Mouse (Mus musculus): ENCODE measurements around the gene Slc4a10.

Gene Slc4a10

DNA sequence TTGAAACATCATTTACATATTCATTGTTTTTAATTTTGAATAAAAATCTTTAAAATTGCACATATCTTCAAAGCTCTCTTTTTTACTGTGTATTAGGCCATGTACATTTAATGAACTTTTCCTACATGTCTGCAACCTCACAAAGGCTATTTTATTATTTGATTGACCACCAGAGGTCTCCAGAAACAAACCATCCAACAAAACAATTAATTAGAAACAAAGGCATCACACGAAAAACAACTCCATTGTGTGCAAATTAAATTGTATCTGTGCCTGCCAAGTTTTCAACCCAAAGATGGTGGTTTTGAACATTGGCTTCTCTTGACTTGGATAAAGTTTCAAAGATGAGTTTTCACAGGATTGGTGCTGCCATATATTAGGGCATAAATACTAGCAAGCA, 300.5 kb downstream of the Slc4a10 start:
- intact Hi-C loops (cut with DNase I) = loop anchor here (5.0 kb wide), 1 partner anchor 111 kb away; no protein-coding TSS in a partner anchor

- intact Hi-C loops (cut with DNase I) = loop anchor here (5.0 kb wide), 1 partner anchor 110 kb away; no protein-coding TSS in a partner anchor
Observed at GRCm38 (mm10) chr2:62347762-62348161, 301.5 kb downstream of the Slc4a10 start.

DNA sequence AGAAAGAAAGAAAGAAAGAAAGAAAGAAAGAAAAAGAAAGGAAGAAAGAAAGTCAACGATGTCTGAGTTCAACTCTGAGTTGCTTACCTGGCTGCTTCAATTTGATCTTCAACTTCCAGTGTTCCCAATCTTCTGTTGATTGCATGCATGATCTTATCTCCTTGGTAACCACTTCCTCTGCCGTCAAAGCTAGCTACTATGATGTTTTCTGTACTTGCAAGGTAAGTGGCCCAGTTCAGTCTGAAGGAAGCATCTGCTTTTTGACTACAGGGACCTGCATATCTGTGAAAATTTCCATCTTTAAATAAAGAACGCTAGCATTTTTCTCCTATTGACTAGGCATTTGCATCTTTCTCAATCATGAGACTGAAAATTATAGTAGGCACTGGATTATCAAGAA, 305.8 kb downstream of the Slc4a10 start:
- intact Hi-C loops (cut with DNase I) = no loop called here

DNA sequence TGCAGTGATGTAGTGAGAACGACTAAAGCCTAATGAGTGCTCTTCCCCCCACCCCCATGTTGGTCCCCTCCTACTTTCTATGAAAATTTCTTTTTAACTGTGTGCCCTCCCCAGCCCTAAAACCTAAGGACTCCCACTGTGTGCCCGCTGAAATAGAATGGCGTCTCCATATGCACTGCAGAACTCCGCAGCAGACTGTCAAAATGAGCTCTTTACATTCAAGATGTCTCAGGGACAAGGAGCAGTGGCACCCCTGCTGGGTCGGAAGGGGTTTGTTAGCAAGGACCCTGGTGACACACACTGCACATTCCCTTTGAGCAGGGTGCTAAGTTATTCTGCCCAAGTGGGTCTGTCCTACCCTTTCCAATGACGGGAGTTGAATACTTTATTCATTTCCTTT, 309.5 kb downstream of the Slc4a10 start:
- intact Hi-C loops (cut with DNase I) = no loop called here

GRCm38 (mm10) chr2:62356606-62357005, 310.3 kb downstream of the Slc4a10 start:
- intact Hi-C loops (cut with DNase I) = no loop called here

GRCm38 (mm10) chr2:62357259-62357658, 311.0 kb downstream of the Slc4a10 start:
- intact Hi-C loops (cut with DNase I) = no loop called here

DNA sequence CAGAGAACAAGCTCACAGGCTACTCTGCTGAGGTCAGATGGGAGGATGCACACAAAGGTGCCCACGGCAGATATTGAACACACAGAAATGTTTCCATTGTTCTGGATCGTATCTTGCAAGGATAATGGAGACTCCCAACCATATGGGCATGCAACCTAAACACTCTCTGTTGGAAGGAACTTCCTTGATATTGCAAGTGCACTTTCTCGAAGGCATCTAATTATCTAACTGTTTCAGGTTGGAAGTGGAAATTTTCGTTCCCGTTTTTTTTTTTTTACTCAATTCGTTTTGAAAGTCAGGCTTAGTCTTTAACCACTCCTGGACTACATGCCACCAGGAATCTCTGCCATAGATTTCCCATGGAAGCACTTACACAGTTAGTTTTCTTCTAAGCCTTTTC, 314.6 kb downstream of the Slc4a10 start:
- intact Hi-C loops (cut with DNase I) = no loop called here

GRCm38 (mm10) chr2:62361514-62361913, 315.3 kb downstream of the Slc4a10 start:
- intact Hi-C loops (cut with DNase I) = no loop called here

GRCm38 (mm10) chr2:62362211-62362610, 315.9 kb downstream of the Slc4a10 start:
- intact Hi-C loops (cut with DNase I) = no loop called here

DNA sequence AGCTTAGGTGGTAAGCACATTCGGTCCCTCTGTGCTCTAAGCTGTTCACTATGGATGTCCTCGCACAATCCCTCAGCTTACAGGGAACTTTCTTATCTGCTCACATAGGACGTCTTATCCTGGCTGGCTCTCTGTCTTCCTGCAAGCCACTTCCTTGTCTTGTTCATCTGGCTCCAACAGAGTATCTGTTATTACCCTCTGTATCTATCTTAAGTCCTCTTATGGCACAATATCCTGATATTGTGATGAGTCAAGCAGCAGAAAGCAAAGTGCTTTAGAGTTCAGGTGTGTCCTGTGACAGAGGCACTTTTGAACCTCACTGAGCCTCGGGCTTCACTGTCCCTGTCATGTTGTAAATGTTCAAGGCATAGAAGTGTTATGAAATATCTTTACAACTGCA, 317.3 kb downstream of the Slc4a10 start:
- intact Hi-C loops (cut with DNase I) = no loop called here

- intact Hi-C loops (cut with DNase I) = no loop called here
Observed at GRCm38 (mm10) chr2:62368349-62369053, 322.2 kb downstream of the Slc4a10 start.

DNA sequence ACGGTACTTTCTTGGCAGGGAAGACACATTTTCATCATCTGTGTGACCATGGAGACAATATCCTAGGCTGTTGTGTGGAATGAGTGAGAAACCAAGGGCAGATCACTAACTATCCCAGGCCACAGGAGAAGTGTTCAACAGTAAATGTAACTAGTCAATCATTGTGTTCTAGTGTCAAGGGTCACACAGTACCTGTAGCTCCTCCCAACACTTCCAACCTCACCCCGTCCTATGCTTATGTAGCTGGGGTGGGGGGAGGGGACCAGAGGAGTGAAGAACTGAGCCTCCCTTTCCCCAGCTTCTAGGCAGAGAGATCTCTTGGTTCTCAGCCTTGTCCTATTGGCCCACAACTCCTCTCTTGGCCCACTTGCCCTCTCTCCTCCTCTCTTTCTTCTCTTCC, 323.8 kb downstream of the Slc4a10 start:
- intact Hi-C loops (cut with DNase I) = no loop called here

DNA sequence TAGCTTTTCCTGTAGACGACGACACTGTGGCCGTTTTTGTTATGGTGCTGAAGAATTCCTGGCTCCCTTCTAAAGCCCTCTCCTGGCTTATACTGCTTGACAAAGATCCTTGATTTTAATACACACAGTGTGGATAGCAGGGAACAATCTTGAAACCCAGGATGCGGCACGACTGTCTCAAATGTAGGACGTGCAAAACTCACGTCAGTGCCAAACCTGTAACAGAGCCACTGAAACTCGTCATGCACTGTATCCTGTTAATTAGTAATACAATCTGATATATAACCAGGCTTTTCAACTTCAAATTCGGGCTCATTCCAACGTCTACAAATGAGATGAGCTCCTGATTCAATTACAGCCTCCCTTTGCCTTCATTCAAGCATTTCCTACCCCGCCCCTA, 327.4 kb downstream of the Slc4a10 start:
- intact Hi-C loops (cut with DNase I) = no loop called here
